Mouse (Mus musculus) olfactory bulb, adult 2 months (tissue): ENCODE measurements around the gene Sfrp5.

ENCODE experiments used
- CTCF ChIP-seq: fragments of 200-500 bp; IDR thresholded peaks from 2 replicates; pipeline ENCODE4 v1.5.1; 2012; ENCODE audit warnings: low read depth, mild to moderate bottlenecking, low read length, moderate library complexity; ENCODE audit not compliant: insufficient read depth
- POLR2A ChIP-seq: fragments of 200-500 bp; IDR thresholded peaks from 2 replicates; pipeline ENCODE4 v1.6.1; 2012; ENCODE audit warnings: mild to moderate bottlenecking, low read depth, low read length, moderate library complexity; ENCODE audit not compliant: insufficient read depth

DNA sequence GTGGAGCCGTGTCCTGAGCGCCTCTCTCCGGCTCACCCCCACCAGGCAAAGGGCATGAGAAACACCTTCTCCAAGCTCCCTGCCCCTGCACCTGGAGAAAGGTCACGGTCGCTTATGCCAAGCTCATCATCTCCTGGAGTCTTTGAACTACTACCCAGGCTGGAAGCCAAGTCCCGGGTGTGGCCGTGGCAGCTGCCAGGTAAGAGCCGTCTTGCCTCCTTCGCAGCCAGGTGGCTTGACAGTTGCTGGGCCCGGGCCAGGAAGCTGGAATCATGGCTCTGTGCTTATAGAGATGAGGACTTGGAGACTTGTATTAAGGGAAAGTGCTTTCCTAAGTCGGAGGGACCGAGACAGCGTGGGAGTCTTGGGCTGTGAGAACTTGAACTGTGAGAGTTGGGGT is 28.9 kb upstream of the Sfrp5 start:
- no peak for TF ChIP-seq CTCF
- no peak for TF ChIP-seq POLR2A
